Mouse (Mus musculus): ENCODE data around the gene Rapgefl1.
A peak's percentile ranks its signal among the peaks of the same experiment; 100 is the strongest.

Rapgefl1 gene

GRCm38 (mm10) chr11:98858759-98859731, 22.5 kb downstream of the Rapgefl1 start:
- peak; percentile 91 for DNase-seq (ENCODE audit: low read depth)

GRCm38 (mm10) chr11:98863028-98863750, 26.6 kb downstream of the Rapgefl1 start, which contains the start of gene Wipf2:
Wipf2 (plus strand) TSS chr11:98863638.
- peak; percentile 94 for DNase-seq (ENCODE audit: low read depth)

- DNase-seq (ENCODE audit: low read depth) = no peak
Measured at GRCm38 (mm10) chr11:98863751-98864429, 27.3 kb downstream of the Rapgefl1 start.

GRCm38 (mm10) chr11:98867293-98867692, 30.7 kb downstream of the Rapgefl1 start:
- DNase-seq (ENCODE audit: low read depth) = no peak

GRCm38 (mm10) chr11:98869906-98870305, 33.3 kb downstream of the Rapgefl1 start:
- DNase-seq (ENCODE audit: low read depth) = no peak

- no peak for DNase-seq (ENCODE audit: low read depth)
Measured at GRCm38 (mm10) chr11:98870791-98871190, 34.2 kb downstream of the Rapgefl1 start.

GRCm38 (mm10) chr11:98871416-98871815, 34.8 kb downstream of the Rapgefl1 start:
- no peak for DNase-seq (ENCODE audit: low read depth)

GRCm38 (mm10) chr11:98872040-98872439, 35.5 kb downstream of the Rapgefl1 start:
- DNase-seq (ENCODE audit: low read depth) = no peak

GRCm38 (mm10) chr11:98873900-98874299, 37.3 kb downstream of the Rapgefl1 start:
- DNase-seq (ENCODE audit: low read depth) = no peak

- DNase-seq (ENCODE audit: low read depth) = no peak
Measured at GRCm38 (mm10) chr11:98877001-98877400, 40.4 kb downstream of the Rapgefl1 start.

- no peak for DNase-seq (ENCODE audit: low read depth)
Measured at GRCm38 (mm10) chr11:98887703-98888102, 51.1 kb downstream of the Rapgefl1 start.

- no peak for DNase-seq (ENCODE audit: low read depth)
Measured at GRCm38 (mm10) chr11:98889077-98889476, 52.5 kb downstream of the Rapgefl1 start.

- DNase-seq (ENCODE audit: low read depth) = no peak
Measured at GRCm38 (mm10) chr11:98889977-98890376, 53.4 kb downstream of the Rapgefl1 start.

- no peak for DNase-seq (ENCODE audit: low read depth)
Measured at GRCm38 (mm10) chr11:98892426-98892825, 55.8 kb downstream of the Rapgefl1 start.

- DNase-seq (ENCODE audit: low read depth) = no peak
Measured at GRCm38 (mm10) chr11:98900529-98901125, 64.0 kb downstream of the Rapgefl1 start.

GRCm38 (mm10) chr11:98902621-98903245, 66.1 kb downstream of the Rapgefl1 start:
- no peak for DNase-seq (ENCODE audit: low read depth)

Data from c-Kit-positive CD71-negative TER-119-negative erythroid progenitor cells, embryonic 14.5 days (primary cell).